Mouse (Mus musculus): ENCODE data around the gene Nell2. TPM values are rescaled to one million over a fixed set of nuclear protein-coding genes. Genes with fewer than 3 reads are reported as not detected.

The Nell2 gene
- polyA plus RNA-seq, 1 experiment from 2014 or later: 4.2 TPM

DNA sequence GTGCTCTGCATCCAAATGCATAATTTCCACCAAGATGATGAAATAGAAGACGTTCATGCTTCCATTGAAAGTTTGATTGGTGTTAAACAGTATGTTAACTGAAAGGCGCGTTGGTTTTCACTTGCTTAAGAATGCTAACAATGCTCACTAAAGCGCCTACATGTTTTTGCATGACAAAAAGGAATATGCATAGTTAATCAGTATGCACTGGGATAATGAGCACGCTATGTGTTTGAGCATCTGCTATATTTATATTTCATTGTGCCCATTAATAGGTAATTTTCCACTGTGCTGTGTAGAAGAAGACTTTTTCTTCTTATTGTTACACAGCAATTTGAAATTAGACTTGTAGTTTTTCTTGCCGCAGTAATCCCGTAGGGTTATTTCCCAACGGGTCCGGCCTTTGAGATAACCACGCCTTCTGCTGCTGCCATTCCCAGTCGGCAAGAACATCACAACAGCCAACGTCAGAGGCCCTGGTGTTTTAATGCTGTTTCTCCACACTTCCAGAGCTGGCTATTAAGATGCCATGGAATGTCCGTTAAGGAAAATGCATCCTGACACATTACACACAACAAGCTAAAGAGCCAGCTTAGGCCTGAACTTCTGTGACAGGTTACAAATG is 499.4 kb downstream of the Nell2 start:
- Histone ChIP-seq H3K4me3 (ENCODE audit: low read depth, low read length) (no peak overlapping the region), H3K36me3 (ENCODE audit: control insufficient read depth, insufficient read depth, low read length) (no peaks in the 10 kb centered on the region), H3K9me3 (ENCODE audit: control insufficient read depth, low read length) (no peaks in the 10 kb centered on the region), H3K9ac (ENCODE audit: low read length) (no peak overlapping the region), H3K4me2 (ENCODE audit: low read depth, severe bottlenecking) (no peak overlapping the region), H3K27ac (replicated peaks; ENCODE audit: low read depth, low read length) (no peak overlapping the region), H3K27me3 (ENCODE audit: control insufficient read depth, insufficient read depth, low read length) (no peaks in the 10 kb centered on the region), H3K4me1 (ENCODE audit: control insufficient read depth, insufficient read depth, low read length) (no peaks in the 10 kb centered on the region)
- DNase-seq (ENCODE audit: low spot score): no peak
- 85% methylated on average over 13 of the region's 13 CpGs for WGBS
- ATAC-seq (ENCODE audit: insufficient number of reproducible peaks, low FRiP score, low TSS enrichment, low read depth): no peak

Other genes with a start within 250 kb of the Nell2 start
- gene Dbx2, start 127.4 kb upstream of the Nell2 start, polyA plus RNA-seq (2014; fragmentation: Nextera tagmentation; extraction: Ambion mirVana): 1.1 and 1.2 TPM in 2 replicates

Data from limb, embryonic 11.5 days (tissue).